Mouse (Mus musculus) lung, adult 2 months (tissue): ENCODE measurements around the gene Ubc. TPM values are rescaled to one million over a fixed set of nuclear protein-coding genes. Genes with fewer than 3 reads are reported as not detected.

Experiments
- DNase-seq: peaks from one replicate; pipeline ENCODE4 v3.0.0; 2022
- H3K4me1 ChIP-seq: fragments of 200-500 bp; 2 replicates; pipeline ENCODE4 v1.6.1; 2011; ENCODE audit warnings: low read length; ENCODE audit not compliant: control insufficient read depth, insufficient read depth
- H3K4me3 ChIP-seq: fragments of 200-500 bp; replicated peaks from 2 replicates; pipeline ENCODE3; 2011; ENCODE audit warnings: low read depth, mild to moderate bottlenecking, control low read depth, low read length; ENCODE audit errors: extremely low read depth
- CTCF ChIP-seq: fragments of 200-500 bp; IDR thresholded peaks from 2 replicates; pipeline ENCODE4 v1.5.1; 2011; ENCODE audit warnings: mild to moderate bottlenecking, low read length, control low read depth; ENCODE audit not compliant: insufficient read depth
- POLR2A ChIP-seq: fragments of 200-500 bp; IDR thresholded peaks from 2 replicates; pipeline ENCODE4 v1.6.1; 2011; ENCODE audit warnings: low read depth, mild to moderate bottlenecking, control low read depth, low read length, borderline replicate concordance; ENCODE audit errors: extremely low read depth
- WGBS: fragments of 180-500 bp; shearing (Covaris S2); methylation state at CpG from one replicate; pipeline ENCODE4 v1.1.7; 2018; 5-methylcytosine and 5-hydroxymethylcytosine counted together
- polyA plus RNA-seq: library from polyadenylated mRNA; depleted of rRNA; stranded (reverse); fragments of >200 nt; gene quantifications from 2 replicates; pipeline ENCODE4 v1.2.3, GENCODE M21; 2012

The Ubc gene
- polyA plus RNA-seq, 1 experiment: 874 TPM

DNA sequence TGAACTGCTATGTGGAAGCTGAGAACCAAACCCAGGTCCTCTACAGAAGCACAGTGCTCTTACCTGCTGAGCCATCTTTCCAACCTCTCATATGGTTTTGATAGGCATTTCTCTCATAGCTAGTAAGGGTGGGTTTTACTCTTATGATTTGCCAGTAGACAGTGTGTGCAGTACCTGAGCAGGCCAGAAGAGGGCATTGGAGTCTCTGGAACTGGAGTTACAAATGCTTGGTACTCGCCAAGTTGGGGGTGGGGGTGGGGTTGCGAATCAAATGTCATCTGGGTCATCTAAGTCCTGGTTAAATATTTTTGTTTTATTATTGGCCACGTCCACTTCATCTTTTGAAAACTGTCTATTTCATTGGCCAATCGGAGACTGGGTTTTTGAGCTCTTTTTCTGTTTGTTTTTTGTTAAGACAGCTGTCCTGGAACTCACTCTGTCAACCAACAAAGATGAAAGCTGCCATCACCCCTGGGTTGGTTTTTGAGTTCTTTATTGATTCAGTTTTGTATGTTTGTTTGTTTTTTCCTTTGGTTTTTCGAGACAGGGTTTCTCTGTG is 22.0 kb upstream of the Ubc start:
- DNase-seq: peak; percentile 51
- 67% methylated on average over 5 of the region's 5 CpGs for WGBS
- TF ChIP-seq CTCF: peak; percentile 19; the same call in 1 of the 2 replicates
- no peak for TF ChIP-seq POLR2A
- H3K4me1 ChIP-seq: no peaks in the 10 kb centered on the region
- H3K4me3 ChIP-seq: no peak overlapping the region

DNA sequence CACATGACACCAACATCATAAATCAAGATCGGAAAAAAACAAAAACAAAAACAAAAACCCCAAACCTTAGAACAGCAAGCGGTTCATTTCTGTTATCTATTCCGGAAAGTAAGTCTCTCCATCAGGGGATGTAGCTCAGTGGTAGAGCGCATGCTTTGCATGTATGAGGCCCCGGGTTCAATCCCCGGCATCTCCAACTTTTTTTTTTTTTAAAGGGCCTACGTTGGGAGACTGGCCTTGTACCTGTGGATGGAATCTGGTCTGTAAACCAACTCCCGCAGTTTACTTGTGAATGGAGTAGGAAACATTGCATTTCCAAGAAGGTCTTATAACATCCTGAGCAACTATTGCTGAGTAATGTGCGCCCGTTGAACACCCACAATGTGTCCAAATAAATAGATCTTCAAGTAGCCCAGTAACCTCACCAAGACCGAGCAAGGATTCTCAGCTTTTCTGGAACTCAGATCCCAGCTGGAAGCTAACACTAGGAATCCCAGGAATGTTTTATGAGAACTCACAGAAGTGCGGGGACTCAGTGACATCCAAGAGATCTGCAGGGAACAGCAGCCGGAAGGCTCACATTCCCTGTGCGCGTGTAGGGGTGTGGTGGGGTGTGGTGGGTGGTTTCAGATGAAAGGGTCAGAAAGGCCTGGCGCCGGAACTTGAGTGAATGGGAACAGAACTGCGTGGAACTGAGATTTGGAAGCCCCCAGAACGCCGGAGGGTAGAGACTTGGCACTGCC is 19.5 kb upstream of the Ubc start:
- H3K4me3 ChIP-seq: peak overlapping the region; percentile 26
- WGBS: 30% methylated on average over 20 of the region's 20 CpGs
- no peak for DNase-seq
- no peaks in the 10 kb centered on the region for H3K4me1 ChIP-seq
- no peak for TF ChIP-seq POLR2A
- no peak for TF ChIP-seq CTCF

DNA sequence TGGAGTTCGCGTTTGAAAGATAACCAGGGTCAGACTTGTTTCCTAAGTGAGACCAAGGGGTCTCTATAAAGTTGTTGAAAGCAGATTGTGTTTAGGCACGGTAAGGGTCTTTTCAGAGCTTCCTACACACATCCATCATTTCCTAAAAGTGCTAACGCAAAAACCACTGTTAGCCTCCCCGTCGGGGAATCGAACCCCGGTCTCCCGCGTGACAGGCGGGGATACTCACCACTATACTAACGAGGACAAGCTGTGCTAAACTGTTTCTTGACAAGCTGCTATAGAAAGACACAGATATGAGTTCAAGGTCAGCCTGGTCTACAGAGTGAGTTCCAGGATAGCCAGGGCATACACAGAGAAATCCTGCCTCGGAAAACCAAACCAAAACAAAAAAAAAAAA is 18.8 kb upstream of the Ubc start:
- peak; percentile 66 for DNase-seq
- no peaks in the 10 kb centered on the region for H3K4me1 ChIP-seq
- H3K4me3 ChIP-seq: no peak overlapping the region
- TF ChIP-seq CTCF (no peak), POLR2A (no peak)
- WGBS: 6% methylated on average over 13 of the region's 13 CpGs

DNA sequence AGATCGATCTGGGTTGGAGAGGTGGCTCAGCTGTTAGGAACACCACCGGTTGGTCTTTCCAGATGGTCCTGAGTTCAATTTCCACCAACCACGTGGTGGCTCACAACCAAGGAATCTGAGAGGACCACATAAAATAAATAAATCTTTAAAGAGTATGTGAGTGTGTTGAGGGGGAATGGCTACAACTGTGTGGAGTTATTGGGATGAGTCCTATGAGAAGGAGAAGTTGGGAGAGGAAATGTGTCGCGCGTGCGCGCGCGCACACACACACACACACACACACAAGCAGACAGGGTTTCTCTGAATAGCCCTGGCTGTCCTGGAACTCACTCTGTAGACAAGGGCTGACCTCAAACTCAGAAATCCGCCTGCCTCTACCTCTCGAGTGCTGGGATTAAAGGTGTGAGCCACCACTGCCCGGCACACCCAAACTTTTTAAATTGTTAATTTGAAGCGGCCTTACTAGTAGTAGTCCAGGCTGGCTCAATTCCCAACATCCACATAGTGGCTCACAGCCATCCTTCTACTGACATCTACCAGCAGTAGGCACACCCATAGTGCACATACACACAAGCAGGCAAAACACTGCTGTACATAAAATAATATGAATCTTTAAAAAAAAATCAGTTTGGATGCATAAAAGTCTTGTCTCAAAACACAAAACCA is 18.0 kb upstream of the Ubc start:
- WGBS: 75% methylated on average over 14 of the region's 14 CpGs
- DNase-seq: no peak
- H3K4me3 ChIP-seq: no peak overlapping the region
- no peaks in the 10 kb centered on the region for H3K4me1 ChIP-seq
- TF ChIP-seq CTCF (no peak), POLR2A (no peak)

DNA sequence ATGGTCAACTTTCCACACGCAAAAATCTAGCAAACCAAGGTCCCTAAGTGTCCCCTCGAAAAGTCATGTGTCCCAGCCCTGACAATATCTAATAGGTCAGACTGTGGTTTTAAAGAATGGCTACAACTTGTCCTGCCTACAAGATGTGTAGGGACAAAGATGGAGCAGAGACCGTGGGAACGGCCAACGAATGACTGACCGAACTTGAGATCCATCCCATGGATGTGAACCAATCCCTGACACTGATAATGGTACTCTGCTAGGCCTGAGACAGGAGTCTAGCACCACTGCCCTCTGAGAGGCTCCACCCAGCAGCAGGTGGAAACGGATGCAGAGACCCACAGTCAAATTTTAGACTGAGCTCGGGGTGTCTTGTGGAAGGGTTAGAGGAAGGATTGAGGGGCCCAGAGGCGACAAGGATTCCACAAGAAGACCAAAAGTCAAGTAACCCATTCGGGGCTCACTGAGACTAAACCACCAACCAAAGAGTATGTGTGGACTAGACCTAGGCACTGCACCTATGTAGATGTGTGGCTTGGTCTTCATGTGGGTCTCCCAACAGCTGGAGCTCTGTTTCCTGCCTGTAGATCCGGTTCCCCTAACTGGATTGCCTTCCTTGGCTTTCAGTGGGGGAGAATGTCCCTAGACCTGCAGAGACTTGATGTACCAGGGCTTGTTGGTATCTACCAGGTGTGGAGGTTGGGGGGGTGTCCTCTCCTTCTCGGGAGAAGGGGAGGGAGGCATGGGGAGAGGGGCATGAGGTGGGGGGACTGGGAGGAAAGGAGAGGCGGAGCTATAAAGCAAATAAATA is 17.2 kb upstream of the Ubc start:
- 58% methylated on average over 13 of the region's 13 CpGs for WGBS
- no peak for TF ChIP-seq CTCF
- no peak for TF ChIP-seq POLR2A
- H3K4me3 ChIP-seq: no peak overlapping the region
- no peak for DNase-seq
- H3K4me1 ChIP-seq: no peaks in the 10 kb centered on the region

DNA sequence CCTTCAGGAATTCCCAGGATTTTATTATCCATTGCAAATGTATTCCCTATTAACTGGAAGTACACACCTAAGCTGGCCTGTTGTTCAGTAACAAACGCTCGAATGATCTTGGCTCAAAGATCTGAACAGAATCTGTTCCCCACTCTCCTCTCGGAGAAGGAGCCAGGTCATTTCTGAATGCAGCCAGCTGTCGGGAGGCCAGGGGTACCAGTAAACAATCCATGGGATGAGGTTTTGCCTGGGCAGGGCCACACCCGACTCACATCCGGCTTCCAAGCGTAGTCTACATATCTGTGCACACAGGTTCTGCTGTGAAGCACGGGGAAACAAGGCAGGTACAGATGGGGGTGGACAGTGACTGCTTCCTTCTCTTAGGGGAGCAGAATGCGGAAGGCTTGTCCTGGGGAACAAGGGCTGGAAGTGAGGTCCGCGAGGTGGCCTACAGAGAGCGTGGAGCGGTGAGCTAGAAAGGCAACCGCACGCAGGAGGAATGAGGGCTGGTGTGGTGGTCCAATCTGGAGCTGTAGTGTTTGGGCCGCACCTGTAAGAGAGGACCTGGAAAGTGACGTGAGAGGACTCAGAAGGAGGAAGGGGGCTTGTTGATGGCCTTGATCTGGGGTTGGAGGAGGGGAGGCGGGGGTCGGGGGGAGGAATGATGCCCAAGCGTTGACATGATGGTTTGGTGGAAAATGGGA is 16.5 kb upstream of the Ubc start:
- DNase-seq: peak; percentile 85
- peak overlapping the region; percentile 57 for H3K4me3 ChIP-seq
- 5% methylated on average over 20 of the region's 20 CpGs for WGBS
- no peaks in the 10 kb centered on the region for H3K4me1 ChIP-seq
- TF ChIP-seq CTCF: no peak
- peak; percentile 66; the same call in 1 of the 2 replicates for TF ChIP-seq POLR2A

DNA sequence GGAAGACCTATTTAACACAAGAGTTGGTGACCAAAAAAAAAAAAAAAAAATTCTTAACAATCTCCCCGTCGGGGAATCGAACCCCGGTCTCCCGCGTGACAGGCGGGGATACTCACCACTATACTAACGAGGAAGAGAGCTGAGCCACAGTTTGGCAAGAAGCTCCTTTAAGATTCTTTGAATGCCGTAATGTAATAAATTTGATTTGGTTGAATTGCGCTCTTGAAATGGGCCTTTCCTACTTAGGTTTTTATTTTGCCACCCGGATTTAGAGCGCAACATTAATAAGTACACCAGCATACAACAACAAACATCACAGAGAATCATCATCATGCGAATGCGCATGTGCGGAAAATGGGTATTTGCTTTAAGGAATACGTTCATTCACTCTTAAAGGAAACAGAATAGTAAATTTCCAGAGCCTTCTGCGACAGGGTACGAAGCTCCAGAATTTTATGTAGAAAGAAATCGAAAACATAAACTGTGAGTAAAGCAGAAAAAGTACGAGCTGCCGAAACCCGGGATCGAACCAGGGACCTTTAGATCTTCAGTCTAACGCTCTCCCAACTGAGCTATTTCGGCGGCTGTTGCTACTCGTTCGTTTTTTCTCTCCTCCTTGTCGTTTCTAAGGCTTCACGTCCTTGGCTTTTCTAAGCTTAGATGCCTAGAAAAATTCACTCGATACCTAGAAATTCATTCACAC is 15.7 kb upstream of the Ubc start:
- Histone ChIP-seq H3K4me3 (peak overlapping the region; percentile 57), H3K4me1 (no peaks in the 10 kb centered on the region)
- DNase-seq: peak; percentile 84
- WGBS: under 1% methylated on average over 31 of the region's 31 CpGs
- TF ChIP-seq CTCF: no peak
- no peak for TF ChIP-seq POLR2A

DNA sequence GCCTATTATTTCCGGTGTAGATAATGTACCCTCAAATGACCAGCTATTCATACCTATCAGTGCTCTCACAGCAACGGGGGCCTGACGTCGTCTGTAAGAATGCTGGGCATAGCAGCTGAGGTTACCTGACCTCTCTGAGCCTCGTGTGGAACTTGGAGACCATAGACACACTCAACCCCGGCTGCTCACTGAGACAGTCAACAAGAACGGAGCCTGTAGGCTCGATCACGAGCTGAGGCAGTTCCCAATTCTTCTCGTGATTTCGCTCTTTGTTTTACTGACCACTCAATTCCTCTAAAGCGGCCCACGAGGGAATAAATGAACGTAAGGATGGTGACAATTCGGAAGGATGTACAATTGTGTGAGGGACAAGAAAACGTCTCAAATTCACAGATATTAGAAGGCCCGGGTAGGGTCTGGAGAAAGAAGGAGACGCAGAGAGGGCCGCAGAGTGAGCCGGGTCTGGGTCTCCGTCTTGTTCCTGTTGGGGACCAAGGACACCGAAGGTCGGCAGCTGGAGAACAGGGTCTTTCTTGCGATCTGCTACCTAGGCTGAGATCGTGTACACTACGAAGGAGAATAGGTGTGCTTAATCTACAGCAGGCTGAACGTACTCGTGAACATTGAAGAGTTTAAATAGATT is 15.0 kb upstream of the Ubc start:
- DNase-seq: peak; percentile 70
- no peaks in the 10 kb centered on the region for H3K4me1 ChIP-seq
- peak overlapping the region; percentile 57 for H3K4me3 ChIP-seq
- peak; percentile 23; the same call in 1 of the 2 replicates for TF ChIP-seq POLR2A
- TF ChIP-seq CTCF: no peak
- WGBS: under 1% methylated on average over 28 of the region's 28 CpGs
